Mouse (Mus musculus): ENCODE results near the gene Diras1. TPM values are rescaled to one million over a fixed set of nuclear protein-coding genes. Genes with fewer than 3 reads are reported as not detected.

Diras1 gene
- polyA plus RNA-seq, 1 experiment, result not detected

GRCm38 (mm10) chr10:80984223-80984622, 41.2 kb downstream of the Diras1 start:
- Histone ChIP-seq H3K4me3 (ENCODE audit: insufficient read depth, low read length) (no peak overlapping the region), H3K4me1 (ENCODE audit: control insufficient read depth, insufficient read depth, low read length) (peaks cover 2% of the 10 kb centered on the region; the same call in 1 of the 2 replicates), H3K27ac (ENCODE audit: insufficient read depth, low read length) (no peak overlapping the region)
- no peak for TF ChIP-seq CTCF (IDR thresholded peaks at IDR 0.05; ENCODE audit: borderline replicate concordance, insufficient read depth, low read length)
- no peak for TF ChIP-seq POLR2A (IDR thresholded peaks at IDR 0.05; ENCODE audit: low read depth, low read length)

GRCm38 (mm10) chr10:80982381-80982780, 43.1 kb downstream of the Diras1 start:
- Histone ChIP-seq H3K27ac (ENCODE audit: insufficient read depth, low read length) (no peak overlapping the region), H3K4me3 (ENCODE audit: insufficient read depth, low read length) (no peak overlapping the region), H3K4me1 (ENCODE audit: control insufficient read depth, insufficient read depth, low read length) (peaks cover 2% of the 10 kb centered on the region; the same call in 1 of the 2 replicates)
- TF ChIP-seq CTCF (IDR thresholded peaks at IDR 0.05; ENCODE audit: borderline replicate concordance, insufficient read depth, low read length), result no peak
- TF ChIP-seq POLR2A (IDR thresholded peaks at IDR 0.05; ENCODE audit: low read depth, low read length), result no peak

GRCm38 (mm10) chr10:80981564-80982112, 43.8 kb downstream of the Diras1 start:
- peaks cover 2% of the 10 kb centered on the region; the same call in 1 of the 2 replicates for H3K4me1 ChIP-seq (ENCODE audit: control insufficient read depth, insufficient read depth, low read length)
- H3K4me3 ChIP-seq (ENCODE audit: insufficient read depth, low read length), result no peak overlapping the region
- no peak overlapping the region for H3K27ac ChIP-seq (ENCODE audit: insufficient read depth, low read length)
- TF ChIP-seq POLR2A (IDR thresholded peaks at IDR 0.05; ENCODE audit: low read depth, low read length), result no peak
- TF ChIP-seq CTCF (IDR thresholded peaks at IDR 0.05; ENCODE audit: borderline replicate concordance, insufficient read depth, low read length), result no peak

DNA sequence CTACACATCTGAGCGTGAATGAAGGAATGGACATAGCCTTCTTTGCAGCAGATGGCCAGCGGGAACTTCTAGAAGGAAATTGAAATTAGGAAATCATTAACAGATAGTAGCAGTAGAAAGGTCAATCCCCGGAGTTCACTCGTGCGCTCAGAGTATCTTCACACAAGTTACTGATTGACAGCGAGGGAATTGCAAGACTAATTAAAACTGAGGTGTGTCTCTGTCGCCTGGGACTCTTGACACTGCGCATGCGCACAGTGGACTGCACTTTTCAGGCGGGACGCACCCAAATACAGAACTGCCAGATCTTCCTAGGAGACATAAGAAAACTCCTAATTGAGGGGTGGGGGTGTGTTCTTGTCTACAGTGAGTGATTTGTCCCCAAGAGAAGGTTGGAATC, 50.0 kb downstream of the Diras1 start:
- Histone ChIP-seq H3K4me3 (ENCODE audit: insufficient read depth, low read length) (no peak overlapping the region), H3K27ac (ENCODE audit: insufficient read depth, low read length) (no peak overlapping the region), H3K4me1 (ENCODE audit: control insufficient read depth, insufficient read depth, low read length) (no peaks in the 10 kb centered on the region)
- TF ChIP-seq CTCF (IDR thresholded peaks at IDR 0.05; ENCODE audit: borderline replicate concordance, insufficient read depth, low read length) (no peak), POLR2A (IDR thresholded peaks at IDR 0.05; ENCODE audit: low read depth, low read length) (no peak)

GRCm38 (mm10) chr10:80973722-80974121, 51.7 kb downstream of the Diras1 start:
- H3K4me1 ChIP-seq (ENCODE audit: control insufficient read depth, insufficient read depth, low read length), result no peaks in the 10 kb centered on the region
- no peak overlapping the region for H3K27ac ChIP-seq (ENCODE audit: insufficient read depth, low read length)
- TF ChIP-seq CTCF (IDR thresholded peaks at IDR 0.05; ENCODE audit: borderline replicate concordance, insufficient read depth, low read length) (no peak), POLR2A (IDR thresholded peaks at IDR 0.05; ENCODE audit: low read depth, low read length) (no peak)
- H3K4me3 ChIP-seq (ENCODE audit: insufficient read depth, low read length), result no peak overlapping the region

- Histone ChIP-seq H3K4me3 (ENCODE audit: insufficient read depth, low read length) (no peak overlapping the region), H3K27ac (ENCODE audit: insufficient read depth, low read length) (no peak overlapping the region), H3K4me1 (ENCODE audit: control insufficient read depth, insufficient read depth, low read length) (no peaks in the 10 kb centered on the region)
- no peak for TF ChIP-seq CTCF (IDR thresholded peaks at IDR 0.05; ENCODE audit: borderline replicate concordance, insufficient read depth, low read length)
- TF ChIP-seq POLR2A (IDR thresholded peaks at IDR 0.05; ENCODE audit: low read depth, low read length), result no peak
These were observed 53.1 kb downstream of the Diras1 start for GRCm38 (mm10) chr10:80972071-80972987.

- TF ChIP-seq POLR2A (IDR thresholded peaks at IDR 0.05; ENCODE audit: low read depth, low read length), result no peak
- no peak for TF ChIP-seq CTCF (IDR thresholded peaks at IDR 0.05; ENCODE audit: borderline replicate concordance, insufficient read depth, low read length)
- Histone ChIP-seq H3K27ac (ENCODE audit: insufficient read depth, low read length) (no peak overlapping the region), H3K4me1 (ENCODE audit: control insufficient read depth, insufficient read depth, low read length) (no peaks in the 10 kb centered on the region), H3K4me3 (ENCODE audit: insufficient read depth, low read length) (no peak overlapping the region)
These were observed 53.9 kb downstream of the Diras1 start for GRCm38 (mm10) chr10:80971533-80971932.

- no peak overlapping the region for H3K4me3 ChIP-seq (ENCODE audit: insufficient read depth, low read length)
- TF ChIP-seq CTCF (IDR thresholded peaks at IDR 0.05; ENCODE audit: borderline replicate concordance, insufficient read depth, low read length), result no peak
- TF ChIP-seq POLR2A (IDR thresholded peaks at IDR 0.05; ENCODE audit: low read depth, low read length), result no peak
- H3K27ac ChIP-seq (ENCODE audit: insufficient read depth, low read length), result no peak overlapping the region
- H3K4me1 ChIP-seq (ENCODE audit: control insufficient read depth, insufficient read depth, low read length), result no peaks in the 10 kb centered on the region
These were observed 55.3 kb downstream of the Diras1 start for GRCm38 (mm10) chr10:80970159-80970558.

Other genes starting within 250 kb of the Diras1 start
- 48.0 and 49.3 TPM in 2 replicates for gene Sf3a2, start 227.5 kb downstream of the Diras1 start, polyA plus RNA-seq (2011; ENCODE audit: insufficient read length, low read depth, missing spikeins)
- 59.1 and 59.9 TPM in 2 replicates for gene Plekhj1, start 227.0 kb downstream of the Diras1 start, polyA plus RNA-seq (2011; ENCODE audit: insufficient read length, low read depth, missing spikeins)
- not detected in 2 replicates for gene Amh, start 220.4 kb downstream of the Diras1 start, polyA plus RNA-seq (2011; ENCODE audit: insufficient read length, low read depth, missing spikeins)
- 0.70 TPM in 1 of 2 replicates, not detected in the other for gene Jsrp1, start 212.2 kb downstream of the Diras1 start, polyA plus RNA-seq (2011; ENCODE audit: insufficient read length, low read depth, missing spikeins)
- 331 and 347 TPM in 2 replicates for gene Oaz1, start 199.0 kb downstream of the Diras1 start, polyA plus RNA-seq (2011; ENCODE audit: insufficient read length, low read depth, missing spikeins)
- 0.19 TPM in 1 of 2 replicates, not detected in the other for gene Lingo3, start 181.6 kb downstream of the Diras1 start, polyA plus RNA-seq (2011; ENCODE audit: insufficient read length, low read depth, missing spikeins)
- 75.6 and 106 TPM in 2 replicates for gene Lsm7, start 170.5 kb downstream of the Diras1 start, polyA plus RNA-seq (2011; ENCODE audit: insufficient read length, low read depth, missing spikeins)
- gene Sppl2b, start 170.4 kb downstream of the Diras1 start, polyA plus RNA-seq (2011; ENCODE audit: insufficient read length, low read depth, missing spikeins), result 23.8 and 30.9 TPM in 2 replicates
- gene Tmprss9, start 153.8 kb downstream of the Diras1 start, polyA plus RNA-seq (2011; ENCODE audit: insufficient read length, low read depth, missing spikeins), result not detected in 2 replicates
- 75.8 and 89.2 TPM in 2 replicates for gene Timm13, start 124.7 kb downstream of the Diras1 start, polyA plus RNA-seq (2011; ENCODE audit: insufficient read length, low read depth, missing spikeins)
- gene Lmnb2, start 107.4 kb downstream of the Diras1 start, polyA plus RNA-seq (2011; ENCODE audit: insufficient read length, low read depth, missing spikeins), result 14.1 and 14.7 TPM in 2 replicates
- gene Gadd45b, start 95.6 kb downstream of the Diras1 start, polyA plus RNA-seq (2011; ENCODE audit: insufficient read length, low read depth, missing spikeins), result 38.3 and 45.7 TPM in 2 replicates
- gene Gng7, start 10.7 kb downstream of the Diras1 start, polyA plus RNA-seq (2011; ENCODE audit: insufficient read length, low read depth, missing spikeins), result 5.3 and 5.4 TPM in 2 replicates
- 11.9 and 13.1 TPM in 2 replicates for gene Slc39a3, start 11.8 kb upstream of the Diras1 start, polyA plus RNA-seq (2011; ENCODE audit: insufficient read length, low read depth, missing spikeins)
- gene Sgta, start 34.5 kb upstream of the Diras1 start, polyA plus RNA-seq (2011; ENCODE audit: insufficient read length, low read depth, missing spikeins), result 85.2 and 90.7 TPM in 2 replicates
- gene Thop1, start 44.4 kb upstream of the Diras1 start, polyA plus RNA-seq (2011; ENCODE audit: insufficient read length, low read depth, missing spikeins), result 30.4 and 33.8 TPM in 2 replicates
- gene Creb3l3, start 73.2 kb upstream of the Diras1 start, polyA plus RNA-seq (2011; ENCODE audit: insufficient read length, low read depth, missing spikeins), result 0.23 TPM in 1 of 2 replicates, not detected in the other
- gene Map2k2, start 80.3 kb upstream of the Diras1 start, polyA plus RNA-seq (2011; ENCODE audit: insufficient read length, low read depth, missing spikeins), result 61.3 and 69.6 TPM in 2 replicates
- 16.9 and 23.5 TPM in 2 replicates for gene Zbtb7a, start 109.6 kb upstream of the Diras1 start, polyA plus RNA-seq (2011; ENCODE audit: insufficient read length, low read depth, missing spikeins)
- gene Pias4, start 142.3 kb upstream of the Diras1 start, polyA plus RNA-seq (2011; ENCODE audit: insufficient read length, low read depth, missing spikeins), result 25.6 and 27.9 TPM in 2 replicates
- 1,643 and 1,827 TPM in 2 replicates for gene Eef2, start 151.0 kb upstream of the Diras1 start, polyA plus RNA-seq (2011; ENCODE audit: insufficient read length, low read depth, missing spikeins)
- gene Dapk3, start 157.3 kb upstream of the Diras1 start, polyA plus RNA-seq (2011; ENCODE audit: insufficient read length, low read depth, missing spikeins), result 48.4 and 51.2 TPM in 2 replicates
- not detected in 2 replicates for gene 4930442H23Rik, start 158.2 kb upstream of the Diras1 start, polyA plus RNA-seq (2011; ENCODE audit: insufficient read length, low read depth, missing spikeins)
- gene Nmrk2, start 176.4 kb upstream of the Diras1 start, polyA plus RNA-seq (2011; ENCODE audit: insufficient read length, low read depth, missing spikeins), result not detected in 2 replicates
- 0.47 and 0.67 TPM in 2 replicates for gene Atcay, start 205.2 kb upstream of the Diras1 start, polyA plus RNA-seq (2011; ENCODE audit: insufficient read length, low read depth, missing spikeins)
- gene Zfr2, start 207.5 kb upstream of the Diras1 start, polyA plus RNA-seq (2011; ENCODE audit: insufficient read length, low read depth, missing spikeins), result 3.1 and 4.1 TPM in 2 replicates
- 0.90 and 1.2 TPM in 2 replicates for gene Matk, start 227.3 kb upstream of the Diras1 start, polyA plus RNA-seq (2011; ENCODE audit: insufficient read length, low read depth, missing spikeins)
- 52.9 and 53.7 TPM in 2 replicates for gene Mrpl54, start 241.3 kb upstream of the Diras1 start, polyA plus RNA-seq (2011; ENCODE audit: insufficient read length, low read depth, missing spikeins)
- gene Apba3, start 241.3 kb upstream of the Diras1 start, polyA plus RNA-seq (2011; ENCODE audit: insufficient read length, low read depth, missing spikeins), result 43.2 and 44.8 TPM in 2 replicates